In genomic region chr5:65002940-65003824, GRCm38 (mm10) we compare ENCODE assay signal across 8 mouse cellular contexts. TPM values are rescaled to one million over a fixed set of nuclear protein-coding genes. Genes with fewer than 3 reads are reported as not detected.
DNase-seq lines count a peak whose midpoint lies in the region; ATAC-seq and TF ChIP-seq lines count a peak whose summit lies in the region.
"Had no signal": no experiment of that assay in that cellular context is flagged by ENCODE, and none has a peak within 500 bp of the region (broad histone marks: within the 10 kb centered on the region; RNA-seq: fewer than 3 reads in every experiment).

No protein-coding gene starts in this region.

- H3K9ac ChIP-seq in forebrain, postnatal 0 days, result no peak overlapping the region
- H3K9ac ChIP-seq in midbrain, embryonic 12.5 days (replicated peaks), result no peak overlapping the region
- H3K9ac ChIP-seq: limb, embryonic 15.5 days had no signal

- H3K9me3 ChIP-seq in forebrain, postnatal 0 days (ENCODE audit: low read length), result no peaks in the 10 kb centered on the region
- H3K9me3 ChIP-seq in midbrain, embryonic 12.5 days, result no peaks in the 10 kb centered on the region
- H3K9me3 ChIP-seq: limb, embryonic 15.5 days had no signal

- peak; percentile 52 for ATAC-seq in activated CD4-positive, CD25-positive, alpha-beta regulatory T cell, adult 4 months
- ATAC-seq in forebrain, postnatal 0 days, result peak; percentile 87
- no peak for ATAC-seq in midbrain, embryonic 12.5 days (ENCODE audit: low FRiP score, low read depth)

- 32% methylated on average over 10 of the region's 10 CpGs for WGBS in forebrain, postnatal 0 days
- 52% methylated on average over 10 of the region's 10 CpGs for WGBS in midbrain, embryonic 12.5 days

- H3K27ac ChIP-seq in left cerebral cortex, adult 2 months, result no peak overlapping the region
- no peak overlapping the region for H3K27ac ChIP-seq in forebrain, postnatal 0 days (ENCODE audit: low read depth, low read length)
- 0 out of 2 replicates have a peak overlapping the region, but pooled peaks have one; percentile 25 for H3K27ac ChIP-seq in midbrain, embryonic 12.5 days (replicated peaks)
- H3K27ac ChIP-seq: limb, embryonic 15.5 days had no signal

- H3K4me1 ChIP-seq in forebrain, postnatal 0 days (ENCODE audit: insufficient read depth), result peaks cover 2% of the 10 kb centered on the region; the same call in 1 of the 2 replicates
- peaks cover 10% of the 10 kb centered on the region for H3K4me1 ChIP-seq in midbrain, embryonic 12.5 days

- no peak for DNase-seq in left cerebral cortex, adult 2 months (ENCODE audit: extremely low spot score in 1 of 2, low spot score in 2 of 2)
- no peak for DNase-seq in left cerebral cortex, adult 8-10 months (ENCODE audit: low spot score in 2 of 2)
- peak; percentile 74 for DNase-seq in forebrain, postnatal 0 days
- DNase-seq in layer of hippocampus, adult 9-10 months (ENCODE audit: low spot score), result no peak
- DNase-seq in right cerebral cortex, postnatal 14 days, result no peak

- H3K4me2 ChIP-seq in forebrain, postnatal 0 days (ENCODE audit: low read depth), result no peak overlapping the region
- no peak overlapping the region for H3K4me2 ChIP-seq in midbrain, embryonic 12.5 days (replicated peaks)
- H3K4me2 ChIP-seq: limb, embryonic 15.5 days had no signal

- H3K36me3 ChIP-seq in forebrain, postnatal 0 days (ENCODE audit: insufficient read depth), result no peaks in the 10 kb centered on the region
- H3K36me3 ChIP-seq in midbrain, embryonic 12.5 days, result no peaks in the 10 kb centered on the region

- H3K4me3 ChIP-seq in left cerebral cortex, adult 2 months, result no peak overlapping the region
- 0 out of 2 replicates have a peak overlapping the region, but pooled peaks have one; percentile 6 for H3K4me3 ChIP-seq in forebrain, postnatal 0 days (ENCODE audit: low read depth, low read length)
- no peak overlapping the region for H3K4me3 ChIP-seq in midbrain, embryonic 12.5 days
- H3K4me3 ChIP-seq: limb, embryonic 15.5 days had no signal

- TF ChIP-seq CTCF in left cerebral cortex, adult 2 months (IDR thresholded peaks at IDR 0.05), result peak; percentile 77
- TF ChIP-seq CTCF in forebrain, postnatal 0 days (IDR thresholded peaks at IDR 0.05; ENCODE audit: low read depth), result peak; percentile 76

- intact Hi-C loops in left cerebral cortex, adult 2 months (cut with DNase I), result loop anchor here (1.0 kb wide), 2 partner anchors 210 to 239 kb away; no protein-coding TSS in a partner anchor

- no peaks in the 10 kb centered on the region for H3K27me3 ChIP-seq in forebrain, postnatal 0 days (ENCODE audit: insufficient read depth, low read length)
- no peaks in the 10 kb centered on the region for H3K27me3 ChIP-seq in midbrain, embryonic 12.5 days
- H3K27me3 ChIP-seq: limb, embryonic 15.5 days had no signal

RNA-seq across cellular contexts. Expression of gene Fam114a1, which starts 33.3 kb away (rescaled TPM):
- 1 to 10 TPM; 3.7 to 4.1 TPM for total RNA-seq in left cerebral cortex, adult 2 months (2021)
- 1 to 10 TPM; 5.9 to 8.2 (median 7.6) TPM for total RNA-seq in left cerebral cortex, adult 8-10 months (2022)
- polyA plus RNA-seq in activated CD4-positive, CD25-positive, alpha-beta regulatory T cell, adult 4 months (2017; shearing (Covaris generic)), result 1 to 10 TPM; 1.7 to 2.2 TPM
- total RNA-seq in forebrain, postnatal 0 days (2014; rRNA removed), result 3.8 and 6.1 TPM in 2 replicates
- 4.6 and 5.1 TPM in 2 replicates for polyA plus RNA-seq in forebrain, postnatal 0 days (2015; fragmentation: Nextera tagmentation; extraction: Ambion mirVana)
- polyA plus RNA-seq in midbrain, embryonic 12.5 days (2016; fragmentation: Nextera tagmentation; extraction: Ambion mirVana), result 15.3 and 21.1 TPM in 2 replicates

RNA-seq across cellular contexts. Expression of gene Tlr6, which starts 43.3 kb away (rescaled TPM):
- under 1 TPM; 0.50 to 0.70 TPM for total RNA-seq in left cerebral cortex, adult 2 months (2021)
- total RNA-seq in left cerebral cortex, adult 8-10 months (2022), result 1 to 10 TPM; 1.5 to 2.8 (median 1.5) TPM
- polyA plus RNA-seq in activated CD4-positive, CD25-positive, alpha-beta regulatory T cell, adult 4 months (2017; shearing (Covaris generic)), result 1 to 10 TPM; 6.7 to 8.7 TPM
- total RNA-seq in forebrain, postnatal 0 days (2014; rRNA removed), result 0.31 and 0.81 TPM in 2 replicates
- polyA plus RNA-seq in forebrain, postnatal 0 days (2015; fragmentation: Nextera tagmentation; extraction: Ambion mirVana), result 0.18 and 0.25 TPM in 2 replicates
- 0.58 and 0.70 TPM in 2 replicates for polyA plus RNA-seq in midbrain, embryonic 12.5 days (2016; fragmentation: Nextera tagmentation; extraction: Ambion mirVana)
